Mouse (Mus musculus) heart, embryonic 16.5 days (tissue): ENCODE measurements around the gene Obox2. TPM values are rescaled to one million over a fixed set of nuclear protein-coding genes. Genes with fewer than 3 reads are reported as not detected.
"Not testable (repeated sequence)": the region's sequence is repeated elsewhere in the genome, so short reads cannot be mapped to it uniquely, and the experiment has no call there.

ENCODE experiments used
- ATAC-seq: fragments of 200-750 bp; cut with Nextera tagmentation; replicated peaks from 2 replicates; pipeline ENCODE4 v1.8.0; 2017; ENCODE audit warnings: moderate number of reproducible peaks; ENCODE audit not compliant: insufficient read depth, low FRiP score; ENCODE audit errors: extremely low read depth
- H3K27ac ChIP-seq: fragments of 300-500 bp; sonication (generic); 2 replicates; pipeline ENCODE4 v1.5.1; 2014; ENCODE audit warnings: mild to moderate bottlenecking, low read length, control low read depth, moderate library complexity
- H3K27me3 ChIP-seq: fragments of 300-500 bp; sonication (generic); 2 replicates; pipeline ENCODE4 v1.6.1; 2014; ENCODE audit warnings: low read length, mixed read lengths; ENCODE audit not compliant: control insufficient read depth, insufficient read depth
- H3K36me3 ChIP-seq: fragments of 300-500 bp; sonication (generic); 2 replicates; pipeline ENCODE4 v1.6.1; 2014; ENCODE audit not compliant: control insufficient read depth, insufficient read depth
- H3K4me1 ChIP-seq: fragments of 300-500 bp; sonication (generic); 2 replicates; pipeline ENCODE4 v1.6.1; 2014; ENCODE audit warnings: low read length, mixed read lengths; ENCODE audit not compliant: control insufficient read depth, insufficient read depth
- H3K4me2 ChIP-seq: fragments of 300-500 bp; sonication (generic); 2 replicates; pipeline ENCODE4 v1.6.1; 2014; ENCODE audit warnings: low read depth, mild to moderate bottlenecking, control low read depth, low read length
- H3K4me3 ChIP-seq: fragments of 300-500 bp; sonication (generic); 2 replicates; pipeline ENCODE4 v1.5.1; 2014; ENCODE audit warnings: mild to moderate bottlenecking, control low read depth, low read length
- H3K9ac ChIP-seq: fragments of 300-500 bp; sonication (generic); 2 replicates; pipeline ENCODE4 v1.6.1; 2014; ENCODE audit warnings: low read length, control low read depth
- H3K9me3 ChIP-seq: fragments of 300-500 bp; sonication (generic); replicated peaks from 2 replicates; pipeline ENCODE4 v1.6.1; 2016; ENCODE audit warnings: low read length; ENCODE audit not compliant: control insufficient read depth
- WGBS: fragments of 180-500 bp; shearing (Covaris S2); extraction: QIAGEN DNeasy Blood & Tissue Kit; methylation state at CpG from one replicate; pipeline ENCODE4 v1.1.7; 2014; 5-methylcytosine and 5-hydroxymethylcytosine counted together
- polyA plus RNA-seq: library from polyadenylated mRNA; unstranded; fragments of >200 nt; fragmentation: Nextera tagmentation; extraction: Ambion mirVana; gene quantifications from 2 replicates; pipeline ENCODE4 v1.2.1, GENCODE M21; 2015

The Obox2 gene
- polyA plus RNA-seq, result not detected in 2 replicates

GRCm38 (mm10) chr7:15388421-15388998 lies at the start of gene Obox2, which contains the start of gene Obox1:
Gene Obox2, plus strand, starts transcription at chr7:15388721.
Gene Obox1, plus strand, starts transcription at chr7:15388948.
- not testable (repeated sequence) for H3K9me3 ChIP-seq, H3K27me3 ChIP-seq, H3K4me3 ChIP-seq, H3K27ac ChIP-seq, H3K4me2 ChIP-seq, ATAC-seq, H3K36me3 ChIP-seq, H3K9ac ChIP-seq, H3K4me1 ChIP-seq
- WGBS, result no CpG with 5 or more reads among the region's 2 CpGs

- not testable (repeated sequence) for H3K36me3 ChIP-seq, H3K4me2 ChIP-seq, H3K9ac ChIP-seq, H3K27me3 ChIP-seq, H3K9me3 ChIP-seq, H3K4me1 ChIP-seq, ATAC-seq, H3K27ac ChIP-seq, H3K4me3 ChIP-seq
- WGBS, result 38% methylated on average over 3 of the region's 3 CpGs
Observed at GRCm38 (mm10) chr7:15399147-15399874, 10.8 kb downstream of the Obox2 start.

GRCm38 (mm10) chr7:15406816-15407215 lies 18.3 kb downstream of the Obox2 start:
- H3K27ac ChIP-seq, H3K4me3 ChIP-seq, H3K4me2 ChIP-seq, H3K9ac ChIP-seq, H3K27me3 ChIP-seq, H3K9me3 ChIP-seq, H3K36me3 ChIP-seq, H3K4me1 ChIP-seq, ATAC-seq: not testable (repeated sequence)
- 81% methylated on average over 10 of the region's 10 CpGs for WGBS

GRCm38 (mm10) chr7:15418046-15418445 lies 29.5 kb downstream of the Obox2 start:
- not testable (repeated sequence) for H3K9ac ChIP-seq, H3K27ac ChIP-seq, ATAC-seq, H3K4me3 ChIP-seq, H3K9me3 ChIP-seq, H3K4me2 ChIP-seq, H3K36me3 ChIP-seq, H3K4me1 ChIP-seq, H3K27me3 ChIP-seq
- 72% methylated on average over 8 of the region's 9 CpGs for WGBS

- not testable (repeated sequence) for H3K9me3 ChIP-seq, H3K36me3 ChIP-seq, H3K9ac ChIP-seq, ATAC-seq, H3K4me3 ChIP-seq, H3K4me2 ChIP-seq, H3K27me3 ChIP-seq, H3K4me1 ChIP-seq, H3K27ac ChIP-seq
- 76% methylated on average over 3 of the region's 4 CpGs for WGBS
Observed at GRCm38 (mm10) chr7:15425537-15425936, 37.0 kb downstream of the Obox2 start.

Other genes with a start within 250 kb of the Obox2 start
- gene Obox1, start 227 bp downstream of the Obox2 start, polyA plus RNA-seq, result not detected in 2 replicates